Comparison of ENCODE assay signal across 15 mouse cellular contexts in the genomic region with DNA sequence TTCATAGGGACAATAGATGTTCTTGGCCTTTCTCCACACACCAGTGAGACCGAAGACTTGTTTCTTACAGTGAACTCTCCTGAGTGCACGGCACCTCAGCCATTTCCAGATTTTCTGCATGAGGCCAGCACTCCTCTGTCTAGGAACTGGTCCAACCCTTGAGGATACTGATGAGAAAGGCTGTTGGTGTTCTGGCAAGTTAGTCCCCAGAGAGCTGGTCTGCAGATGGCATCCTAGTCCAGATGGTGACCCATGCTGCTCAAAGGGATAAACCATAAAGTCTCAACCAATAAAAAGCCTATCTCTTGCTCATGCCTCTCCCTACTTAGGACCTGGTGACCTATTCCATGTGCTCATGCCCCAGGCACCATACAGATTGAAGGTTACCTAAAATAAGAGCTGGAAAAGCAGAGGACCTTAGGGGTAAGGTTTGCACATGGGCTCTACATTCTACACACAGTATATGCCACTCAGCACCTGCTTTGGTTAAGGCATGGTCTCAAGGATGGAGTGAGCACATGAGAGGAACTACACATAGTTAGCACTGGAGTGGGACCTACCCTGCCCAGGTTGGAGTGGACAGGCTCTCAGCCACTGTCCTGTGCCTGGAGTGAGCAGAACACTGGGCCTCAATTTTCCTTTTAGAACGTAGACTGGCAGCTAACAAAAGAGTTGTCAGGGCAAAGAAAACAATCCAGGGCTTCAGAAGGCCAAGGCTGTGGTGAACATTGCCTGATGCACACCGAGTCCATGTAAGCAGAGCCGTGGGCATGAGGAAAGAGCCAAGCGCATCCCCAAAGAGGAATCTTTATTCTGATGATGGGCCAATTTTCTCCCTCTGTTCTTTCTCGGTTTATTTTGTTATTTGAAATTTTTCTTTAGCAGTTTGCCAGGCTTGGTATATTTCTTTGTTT.
A peak's percentile ranks its signal among the peaks of the same experiment; 100 is the strongest.
DNase-seq lines count a peak whose midpoint lies in the region; ATAC-seq and TF ChIP-seq lines count a peak whose summit lies in the region.
"Had no signal": no experiment of that assay in that cellular context is flagged by ENCODE, and none has a peak within 500 bp of the region (broad histone marks: within the 10 kb centered on the region; RNA-seq: fewer than 3 reads in every experiment).

No protein-coding gene starts in this region.

- H3K4me3 ChIP-seq in forebrain, embryonic 11.5 days (ENCODE audit: low read depth, low read length): no peak overlapping the region
- H3K4me3 ChIP-seq in hindbrain, embryonic 15.5 days: no peak overlapping the region
- H3K4me3 ChIP-seq in olfactory bulb, adult 2 months (ENCODE audit: insufficient read depth, low read depth, low read length): no peak overlapping the region
- H3K4me3 ChIP-seq: limb, embryonic 13.5 days; liver, embryonic 15.5 days; midbrain, embryonic 12.5 days; neural tube, embryonic 12.5 days had no signal

- no peaks in the 10 kb centered on the region for H3K36me3 ChIP-seq in forebrain, embryonic 11.5 days (ENCODE audit: control insufficient read depth, insufficient read depth, low read length)
- no peaks in the 10 kb centered on the region for H3K36me3 ChIP-seq in hindbrain, embryonic 15.5 days
- H3K36me3 ChIP-seq: limb, embryonic 13.5 days; liver, embryonic 15.5 days; midbrain, embryonic 12.5 days; neural tube, embryonic 12.5 days had no signal

- H3K9me3 ChIP-seq in forebrain, embryonic 11.5 days (ENCODE audit: control insufficient read depth, low read length): no peaks in the 10 kb centered on the region
- H3K9me3 ChIP-seq in hindbrain, embryonic 15.5 days: no peaks in the 10 kb centered on the region
- H3K9me3 ChIP-seq: limb, embryonic 13.5 days; liver, embryonic 15.5 days; midbrain, embryonic 12.5 days; neural tube, embryonic 12.5 days had no signal

- no peak for TF ChIP-seq POLR2A in olfactory bulb, adult 2 months (IDR thresholded peaks at IDR 0.05; ENCODE audit: insufficient read depth, low read depth, low read length)

- 0 out of 2 replicates have a peak, but pooled peaks have one; percentile 49 for ATAC-seq in forebrain, embryonic 11.5 days (replicated peaks; ENCODE audit: low FRiP score)
- no peak for ATAC-seq in hindbrain, embryonic 15.5 days (ENCODE audit: low FRiP score, low read depth)

- H3K4me2 ChIP-seq in forebrain, embryonic 11.5 days (ENCODE audit: low read depth, low read length, severe bottlenecking): no peak overlapping the region
- no peak overlapping the region for H3K4me2 ChIP-seq in hindbrain, embryonic 15.5 days
- H3K4me2 ChIP-seq: limb, embryonic 13.5 days; liver, embryonic 15.5 days; midbrain, embryonic 12.5 days; neural tube, embryonic 12.5 days had no signal

- peak; percentile 40 for DNase-seq in left cerebral cortex, postnatal 4 days
- DNase-seq in left cerebral cortex, postnatal 14 days (ENCODE audit: low spot score in 2 of 2): no peak
- DNase-seq in forebrain, embryonic 11.5 days (ENCODE audit: low spot score): peak; percentile 47
- DNase-seq in kidney, adult 8-10 months: no peak
- DNase-seq in lung, postnatal 36 days: no peak
- DNase-seq: adrenal gland, adult 2 months; lung, postnatal 14 days; right cerebral cortex, postnatal 14 days; thymus, postnatal 4 days had no signal

- no peaks in the 10 kb centered on the region for H3K27me3 ChIP-seq in forebrain, embryonic 11.5 days (ENCODE audit: control insufficient read depth, insufficient read depth, low read length)
- no peaks in the 10 kb centered on the region for H3K27me3 ChIP-seq in hindbrain, embryonic 15.5 days
- H3K27me3 ChIP-seq: limb, embryonic 13.5 days; liver, embryonic 15.5 days; midbrain, embryonic 12.5 days; neural tube, embryonic 12.5 days had no signal

- intact Hi-C loops in left cerebral cortex, postnatal 4 days (cut with DNase I): no loop called here
- intact Hi-C loops in left cerebral cortex, postnatal 14 days (cut with DNase I): no loop called here

- no peak for TF ChIP-seq CTCF in olfactory bulb, adult 2 months (IDR thresholded peaks at IDR 0.05; ENCODE audit: insufficient read depth, low read depth, low read length)

- H3K9ac ChIP-seq in forebrain, embryonic 11.5 days (ENCODE audit: low read length): no peak overlapping the region
- H3K9ac ChIP-seq in hindbrain, embryonic 15.5 days: no peak overlapping the region
- H3K9ac ChIP-seq: limb, embryonic 13.5 days; liver, embryonic 15.5 days; midbrain, embryonic 12.5 days; neural tube, embryonic 12.5 days had no signal

- peaks cover 3% of the 10 kb centered on the region; the same call in 1 of the 2 replicates for H3K4me1 ChIP-seq in forebrain, embryonic 11.5 days (replicated peaks; ENCODE audit: control insufficient read depth, insufficient read depth, low read length)
- H3K4me1 ChIP-seq in hindbrain, embryonic 15.5 days (replicated peaks): peaks cover 12% of the 10 kb centered on the region
- peaks cover 8% of the 10 kb centered on the region; the same call in 1 of the 2 replicates for H3K4me1 ChIP-seq in olfactory bulb, adult 2 months (ENCODE audit: control insufficient read depth, insufficient read depth, low read length)
- H3K4me1 ChIP-seq: liver, embryonic 15.5 days had no signal

- 75% methylated on average over 7 of the region's 7 CpGs for WGBS in forebrain, embryonic 11.5 days
- 65% methylated on average over 7 of the region's 7 CpGs for WGBS in hindbrain, embryonic 15.5 days
- 58% methylated on average over 7 of the region's 7 CpGs for WGBS in olfactory bulb, adult 2 months

- H3K27ac ChIP-seq in forebrain, embryonic 11.5 days (ENCODE audit: low read depth, low read length): peak overlapping the region; percentile 31; the same call in 1 of the 2 replicates
- H3K27ac ChIP-seq in hindbrain, embryonic 15.5 days (replicated peaks): peak overlapping the region; percentile 52; the same call in 1 of the 2 replicates
- H3K27ac ChIP-seq in olfactory bulb, adult 2 months (ENCODE audit: insufficient read depth, low read depth, low read length): peak overlapping the region; percentile 32; the same call in 1 of the 2 replicates
- H3K27ac ChIP-seq: limb, embryonic 13.5 days; liver, embryonic 15.5 days; neural tube, embryonic 12.5 days had no signal

Comparison
In these comparisons a context has a peak if more than half of its experiments do, and no peak if none do; other contexts are left out.
1. DNase-seq: peak in left cerebral cortex, postnatal 4 days (single experiment) and forebrain, embryonic 11.5 days (single experiment); none in left cerebral cortex, postnatal 14 days (0 of 2), kidney, adult 8-10 months (0 of 2) and lung, postnatal 36 days (single experiment).
2. Peak in every context shown above with its lines, with median percentiles within 50 percentile points of each other: H3K27ac ChIP-seq.